16 mouse cellular contexts compared by ENCODE assay signal in the genomic region with DNA sequence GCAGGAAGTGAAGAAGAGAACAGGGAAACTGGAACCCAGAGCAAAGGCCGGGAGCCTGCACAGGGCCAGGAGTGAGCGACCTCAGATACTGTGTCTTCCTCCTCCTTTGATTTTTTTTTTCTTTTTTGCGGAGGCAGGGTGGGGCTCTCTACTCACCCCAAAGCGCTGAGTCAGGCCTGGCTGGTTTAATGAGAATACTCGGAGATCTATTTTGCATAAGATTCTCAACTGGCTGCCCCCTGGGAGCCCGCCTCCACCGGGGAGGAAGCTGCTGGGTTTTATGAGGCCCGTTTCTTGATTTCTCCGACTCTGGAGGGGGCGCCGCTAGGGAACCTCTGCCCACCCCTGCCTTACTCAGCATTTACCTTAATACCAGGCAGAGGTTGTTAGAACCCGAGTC.
A peak's percentile ranks its signal among the peaks of the same experiment; 100 is the strongest.
DNase-seq lines count a peak whose midpoint lies in the region; ATAC-seq and TF ChIP-seq lines count a peak whose summit lies in the region.
"Had no signal": no experiment of that assay in that cellular context is flagged by ENCODE, and none has a peak within 500 bp of the region (broad histone marks: within the 10 kb centered on the region; RNA-seq: fewer than 3 reads in every experiment).

No protein-coding gene starts in this region.

- DNase-seq in hindbrain, embryonic 14.5 days (ENCODE audit: low spot score), result no peak
- no peak for DNase-seq in midbrain, embryonic 10.5 days (ENCODE audit: low spot score)
- no peak for DNase-seq in midbrain, embryonic 11.5 days (ENCODE audit: low spot score, missing footprints)
- DNase-seq in ES-CJ7 (ENCODE audit: low read depth, low spot score), result peak; percentile 60
- DNase-seq in brain, embryonic 14.5 days (ENCODE audit: low read depth), result peak; percentile 52
- DNase-seq in gastrocnemius, postnatal 14 days, result no peak
- DNase-seq in heart, adult 11 months, result no peak
- DNase-seq: cerebellum, adult 9-10 months; right cerebral cortex, postnatal 25 days had no signal

- 22% methylated on average over 12 of the region's 12 CpGs for WGBS in hindbrain, embryonic 13.5 days
- WGBS in hindbrain, embryonic 14.5 days, result 20% methylated on average over 12 of the region's 12 CpGs
- 23% methylated on average over 12 of the region's 12 CpGs for WGBS in midbrain, embryonic 10.5 days
- 25% methylated on average over 12 of the region's 12 CpGs for WGBS in midbrain, embryonic 11.5 days

- no peak for ATAC-seq in hindbrain, embryonic 13.5 days (ENCODE audit: low FRiP score)
- ATAC-seq in hindbrain, embryonic 14.5 days (ENCODE audit: low FRiP score), result no peak
- ATAC-seq in midbrain, embryonic 11.5 days (ENCODE audit: low FRiP score), result no peak
- ATAC-seq: liver, embryonic 12.5 days; Patski had no signal

- TF ChIP-seq POLR2A in brain, embryonic 14.5 days (IDR thresholded peaks at IDR 0.05; ENCODE audit: borderline replicate concordance, extremely low read depth, insufficient read depth, insufficient read length, poor library complexity, severe bottlenecking), result no peak

- H3K4me1 ChIP-seq in hindbrain, embryonic 13.5 days (replicated peaks), result peaks cover 46% of the 10 kb centered on the region
- peaks cover 25% of the 10 kb centered on the region for H3K4me1 ChIP-seq in hindbrain, embryonic 14.5 days (replicated peaks; ENCODE audit: control insufficient read depth, insufficient read depth, low read length)
- peaks cover 34% of the 10 kb centered on the region for H3K4me1 ChIP-seq in midbrain, embryonic 10.5 days
- H3K4me1 ChIP-seq in midbrain, embryonic 11.5 days (ENCODE audit: control insufficient read depth, insufficient read depth, low read length), result peaks cover 5% of the 10 kb centered on the region; the same call in 1 of the 2 replicates
- H3K4me1 ChIP-seq: liver, embryonic 12.5 days; megakaryocyte, embryonic 14.5 days had no signal

- no peak overlapping the region for H3K9ac ChIP-seq in hindbrain, embryonic 13.5 days
- no peak overlapping the region for H3K9ac ChIP-seq in hindbrain, embryonic 14.5 days
- H3K9ac ChIP-seq in midbrain, embryonic 11.5 days (ENCODE audit: low read length), result no peak overlapping the region
- H3K9ac ChIP-seq: liver, embryonic 12.5 days had no signal

- intact Hi-C loops in gastrocnemius, postnatal 14 days (cut with DNase I; ENCODE audit: low total_unique reads), result no loop called here

- no peak overlapping the region for H3K4me3 ChIP-seq in hindbrain, embryonic 13.5 days
- H3K4me3 ChIP-seq in hindbrain, embryonic 14.5 days (replicated peaks; ENCODE audit: low read length), result no peak overlapping the region
- H3K4me3 ChIP-seq in midbrain, embryonic 10.5 days, result no peak overlapping the region
- H3K4me3 ChIP-seq in midbrain, embryonic 11.5 days (ENCODE audit: low read depth, low read length), result no peak overlapping the region
- H3K4me3 ChIP-seq: embryonic facial prominence, embryonic 10.5 days; heart, embryonic 10.5 days; liver, embryonic 12.5 days; megakaryocyte, embryonic 14.5 days had no signal

- no peaks in the 10 kb centered on the region for H3K36me3 ChIP-seq in hindbrain, embryonic 13.5 days
- no peaks in the 10 kb centered on the region for H3K36me3 ChIP-seq in hindbrain, embryonic 14.5 days (replicated peaks; ENCODE audit: control insufficient read depth, insufficient read depth)
- no peaks in the 10 kb centered on the region for H3K36me3 ChIP-seq in midbrain, embryonic 10.5 days
- no peaks in the 10 kb centered on the region for H3K36me3 ChIP-seq in midbrain, embryonic 11.5 days (ENCODE audit: control insufficient read depth, insufficient read depth, low read length)
- H3K36me3 ChIP-seq: embryonic facial prominence, embryonic 10.5 days; heart, embryonic 10.5 days; liver, embryonic 12.5 days had no signal

- no peaks in the 10 kb centered on the region for H3K9me3 ChIP-seq in hindbrain, embryonic 13.5 days
- no peaks in the 10 kb centered on the region for H3K9me3 ChIP-seq in hindbrain, embryonic 14.5 days (ENCODE audit: control insufficient read depth, low read length)
- H3K9me3 ChIP-seq in midbrain, embryonic 10.5 days (replicated peaks), result peaks cover 9% of the 10 kb centered on the region
- no peaks in the 10 kb centered on the region; the same call in 1 of the 2 replicates for H3K9me3 ChIP-seq in midbrain, embryonic 11.5 days (ENCODE audit: control insufficient read depth, low read length)
- H3K9me3 ChIP-seq: heart, embryonic 10.5 days had no signal

- H3K4me2 ChIP-seq in hindbrain, embryonic 13.5 days, result no peak overlapping the region
- H3K4me2 ChIP-seq in hindbrain, embryonic 14.5 days (replicated peaks), result no peak overlapping the region
- H3K4me2 ChIP-seq in midbrain, embryonic 11.5 days, result no peak overlapping the region
- H3K4me2 ChIP-seq: liver, embryonic 12.5 days had no signal

- no peak for TF ChIP-seq CTCF in brain, embryonic 14.5 days (IDR thresholded peaks at IDR 0.05; ENCODE audit: borderline replicate concordance, extremely low read depth, insufficient read depth, insufficient read length)

- peaks cover 35% of the 10 kb centered on the region for H3K27me3 ChIP-seq in hindbrain, embryonic 13.5 days
- no peaks in the 10 kb centered on the region for H3K27me3 ChIP-seq in hindbrain, embryonic 14.5 days (ENCODE audit: control insufficient read depth, insufficient read depth, low read length)
- peaks cover 7% of the 10 kb centered on the region; the same call in 1 of the 2 replicates for H3K27me3 ChIP-seq in midbrain, embryonic 10.5 days (ENCODE audit: low read depth, poor library complexity, severe bottlenecking)
- no peaks in the 10 kb centered on the region for H3K27me3 ChIP-seq in midbrain, embryonic 11.5 days (ENCODE audit: control insufficient read depth, insufficient read depth, low read length)
- H3K27me3 ChIP-seq: CH12.LX; megakaryocyte, embryonic 14.5 days had no signal

- H3K27ac ChIP-seq in hindbrain, embryonic 13.5 days, result peak overlapping the region; percentile 40; the same call in 1 of the 2 replicates
- H3K27ac ChIP-seq in hindbrain, embryonic 14.5 days, result no peak overlapping the region
- H3K27ac ChIP-seq in midbrain, embryonic 10.5 days (replicated peaks), result 0 out of 2 replicates have a peak overlapping the region, but pooled peaks have one; percentile 13
- no peak overlapping the region for H3K27ac ChIP-seq in midbrain, embryonic 11.5 days (ENCODE audit: low read depth, low read length)
- H3K27ac ChIP-seq: embryonic facial prominence, embryonic 10.5 days; heart, embryonic 10.5 days; liver, embryonic 12.5 days had no signal

Comparison
In these comparisons a context has a peak if more than half of its experiments do, and no peak if none do; other contexts are left out.
1. H3K27ac ChIP-seq: peak in hindbrain, embryonic 13.5 days (single experiment) and midbrain, embryonic 10.5 days (single experiment); none in hindbrain, embryonic 14.5 days (single experiment) and midbrain, embryonic 11.5 days (single experiment).
2. DNase-seq: peak in ES-CJ7 (single experiment) and brain, embryonic 14.5 days (single experiment); none in hindbrain, embryonic 14.5 days (single experiment), midbrain, embryonic 10.5 days (single experiment), midbrain, embryonic 11.5 days (single experiment), gastrocnemius, postnatal 14 days (single experiment) and heart, adult 11 months (single experiment).